Mouse (Mus musculus) intestine, postnatal 0 days (tissue): ENCODE measurements around the gene H1fx. TPM values are rescaled to one million over a fixed set of nuclear protein-coding genes. Genes with fewer than 3 reads are reported as not detected.

ENCODE experiments used
- ATAC-seq: fragments of 200-750 bp; cut with Nextera tagmentation; 2 replicates; pipeline ENCODE4 v1.8.0; 2017; ENCODE audit warnings: mild to moderate bottlenecking, moderate TSS enrichment, moderate library complexity
- H3K27ac ChIP-seq: fragments of 300-500 bp; sonication (generic); 2 replicates; pipeline ENCODE4 v1.5.1; 2014; ENCODE audit warnings: mild to moderate bottlenecking, low read depth, low read length, moderate library complexity
- H3K27me3 ChIP-seq: fragments of 300-500 bp; sonication (generic); replicated peaks from 2 replicates; pipeline ENCODE4 v1.6.1; 2014; ENCODE audit warnings: low read length, mixed read lengths; ENCODE audit not compliant: control insufficient read depth, insufficient read depth
- H3K36me3 ChIP-seq: fragments of 300-500 bp; sonication (generic); 2 replicates; pipeline ENCODE4 v1.6.1; 2014; ENCODE audit warnings: mild to moderate bottlenecking, moderate library complexity; ENCODE audit not compliant: control insufficient read depth, insufficient read depth
- H3K4me1 ChIP-seq: fragments of 300-500 bp; sonication (generic); replicated peaks from 2 replicates; pipeline ENCODE4 v1.6.1; 2014; ENCODE audit warnings: antibody characterized with exemption, low read length, mixed read lengths; ENCODE audit not compliant: control insufficient read depth, insufficient read depth
- H3K4me2 ChIP-seq: fragments of 300-500 bp; sonication (generic); replicated peaks from 2 replicates; pipeline ENCODE4 v1.6.1; 2014; ENCODE audit warnings: low read depth, mild to moderate bottlenecking, moderate library complexity
- H3K4me3 ChIP-seq: fragments of 300-500 bp; sonication (generic); 2 replicates; pipeline ENCODE4 v1.5.1; 2014; ENCODE audit warnings: low read depth, low read length
- H3K9ac ChIP-seq: fragments of 300-500 bp; sonication (generic); 2 replicates; pipeline ENCODE4 v1.6.1; 2014; ENCODE audit warnings: mild to moderate bottlenecking, low read depth, low read length
- H3K9me3 ChIP-seq: fragments of 300-500 bp; sonication (generic); 2 replicates; pipeline ENCODE4 v1.6.1; 2016; ENCODE audit warnings: mixed run types; ENCODE audit not compliant: control insufficient read depth
- CTCF ChIP-seq: sonication (generic); IDR thresholded peaks from 2 replicates; pipeline ENCODE4 v1.5.1; 2016; ENCODE audit warnings: low read depth, mild to moderate bottlenecking, control low read depth, antibody characterized with exemption, moderate library complexity
- WGBS: fragments of 180-500 bp; shearing (Covaris S2); extraction: QIAGEN DNeasy Blood & Tissue Kit; methylation state at CpG from one replicate; pipeline ENCODE4 v1.1.7; 2014; 5-methylcytosine and 5-hydroxymethylcytosine counted together
- polyA plus RNA-seq: library from polyadenylated mRNA; unstranded; fragments of >200 nt; fragmentation: Nextera tagmentation; extraction: Ambion mirVana; gene quantifications from 2 replicates; pipeline ENCODE4 v1.2.1, GENCODE M21; 2015

Gene H1fx
- polyA plus RNA-seq = 15.4 and 17.5 TPM in 2 replicates

GRCm38 (mm10) chr6:87981547-87982256 lies at the start of gene H1fx:
Gene H1fx (minus strand): TSS chr6:87981637.
- peak within 1 kb of the TSS; percentile 57 for H3K27ac ChIP-seq

GRCm38 (mm10) chr6:88030432-88030831 lies 49.0 kb upstream of the H1fx start:
- no peak for ATAC-seq
- 97% methylated on average over 2 of the region's 2 CpGs for WGBS
- Histone ChIP-seq H3K4me1 (no peaks in the 10 kb centered on the region), H3K27me3 (no peaks in the 10 kb centered on the region), H3K27ac (no peak overlapping the region), H3K9me3 (no peaks in the 10 kb centered on the region), H3K36me3 (peaks cover 11% of the 10 kb centered on the region), H3K4me2 (no peak overlapping the region), H3K4me3 (no peak overlapping the region), H3K9ac (no peak overlapping the region)
- TF ChIP-seq CTCF = no peak

More at GRCm38 (mm10) chr6:87981547-87982256, at the start of gene H1fx:
- TF ChIP-seq CTCF = peak; percentile 54
- H3K4me2 ChIP-seq = peak within 1 kb of the TSS; percentile 93
- H3K36me3 ChIP-seq = peaks cover 3% of the 10 kb centered on the region; the same call in 1 of the 2 replicates
- H3K4me1 ChIP-seq = no peaks in the 10 kb centered on the region
- ATAC-seq = peak; percentile 53; the same call in 1 of the 2 replicates
- H3K9me3 ChIP-seq = no peaks in the 10 kb centered on the region
- peak within 1 kb of the TSS; percentile 75 for H3K9ac ChIP-seq
- H3K27me3 ChIP-seq = peaks cover 23% of the 10 kb centered on the region; the same call in 1 of the 2 replicates
- peak within 1 kb of the TSS; percentile 69 for H3K4me3 ChIP-seq
- under 1% methylated on average over 54 of the region's 55 CpGs for WGBS

GRCm38 (mm10) chr6:88027390-88027789 lies 46.0 kb upstream of the H1fx start:
- no peak for TF ChIP-seq CTCF
- no peak for ATAC-seq
- Histone ChIP-seq H3K4me2 (no peak overlapping the region), H3K9ac (no peak overlapping the region), H3K4me1 (no peaks in the 10 kb centered on the region), H3K9me3 (no peaks in the 10 kb centered on the region), H3K36me3 (peaks cover 11% of the 10 kb centered on the region), H3K27me3 (no peaks in the 10 kb centered on the region), H3K27ac (no peak overlapping the region), H3K4me3 (no peak overlapping the region)
- WGBS = 81% methylated on average over 5 of the region's 5 CpGs

GRCm38 (mm10) chr6:88023316-88023890 lies 42.0 kb upstream of the H1fx start:
- 81% methylated on average over 10 of the region's 10 CpGs for WGBS
- H3K4me1 ChIP-seq = no peaks in the 10 kb centered on the region
- H3K27me3 ChIP-seq = no peaks in the 10 kb centered on the region
- no peak for TF ChIP-seq CTCF
- no peak overlapping the region for H3K9ac ChIP-seq
- no peak overlapping the region for H3K4me2 ChIP-seq
- H3K27ac ChIP-seq = no peak overlapping the region
- peaks cover 7% of the 10 kb centered on the region for H3K36me3 ChIP-seq
- ATAC-seq = no peak
- no peaks in the 10 kb centered on the region for H3K9me3 ChIP-seq
- H3K4me3 ChIP-seq = no peak overlapping the region

- no peaks in the 10 kb centered on the region for H3K9me3 ChIP-seq
- WGBS = 73% methylated on average over 2 of the region's 2 CpGs
- H3K4me3 ChIP-seq = no peak overlapping the region
- H3K4me1 ChIP-seq = no peaks in the 10 kb centered on the region
- no peaks in the 10 kb centered on the region for H3K36me3 ChIP-seq
- no peak for TF ChIP-seq CTCF
- H3K4me2 ChIP-seq = no peak overlapping the region
- no peaks in the 10 kb centered on the region for H3K27me3 ChIP-seq
- no peak for ATAC-seq
- no peak overlapping the region for H3K27ac ChIP-seq
- no peak overlapping the region for H3K9ac ChIP-seq
These were observed 37.7 kb upstream of the H1fx start for GRCm38 (mm10) chr6:88019154-88019553.

GRCm38 (mm10) chr6:88017821-88018220 lies 36.4 kb upstream of the H1fx start:
- H3K9ac ChIP-seq = no peak overlapping the region
- no peak for TF ChIP-seq CTCF
- 68% methylated on average over 4 of the region's 4 CpGs for WGBS
- H3K36me3 ChIP-seq = peaks cover 8% of the 10 kb centered on the region
- no peaks in the 10 kb centered on the region for H3K27me3 ChIP-seq
- H3K9me3 ChIP-seq = no peaks in the 10 kb centered on the region
- H3K27ac ChIP-seq = no peak overlapping the region
- no peak overlapping the region for H3K4me2 ChIP-seq
- no peaks in the 10 kb centered on the region for H3K4me1 ChIP-seq
- no peak for ATAC-seq
- no peak overlapping the region for H3K4me3 ChIP-seq
